Mouse (Mus musculus) cortical plate, adult 2 months (tissue): Measurements from ENCODE around the gene Pla2g2d. TPM values are rescaled to one million over a fixed set of nuclear protein-coding genes. Genes with fewer than 3 reads are reported as not detected.
"Not testable (repeated sequence)": the region's sequence is repeated elsewhere in the genome, so short reads cannot be mapped to it uniquely, and the experiment has no call there.

Experiments used
- H3K27ac ChIP-seq: fragments of 200-500 bp; 2 replicates; pipeline ENCODE4 v1.5.1; 2012; ENCODE audit warnings: low read length, control low read depth, inconsistent platforms; ENCODE audit not compliant: insufficient read depth
- H3K4me1 ChIP-seq: fragments of 200-500 bp; 2 replicates; pipeline ENCODE4 v1.6.1; 2011; ENCODE audit warnings: low read length; ENCODE audit not compliant: control insufficient read depth, insufficient read depth
- H3K4me3 ChIP-seq: fragments of 200-500 bp; 2 replicates; pipeline ENCODE4 v1.5.1; 2011; ENCODE audit warnings: mild to moderate bottlenecking, low read length, control low read depth; ENCODE audit not compliant: insufficient read depth
- CTCF ChIP-seq: fragments of 200-500 bp; IDR thresholded peaks from 2 replicates; pipeline ENCODE4 v1.5.1; 2011; ENCODE audit warnings: mild to moderate bottlenecking, control low read depth, low read length; ENCODE audit not compliant: insufficient read depth; ENCODE audit errors: extremely low read depth
- POLR2A ChIP-seq: fragments of 200-500 bp; IDR thresholded peaks from 2 replicates; pipeline ENCODE4 v1.6.1; 2011; ENCODE audit warnings: mild to moderate bottlenecking, low read length, control low read depth; ENCODE audit not compliant: insufficient read depth; ENCODE audit errors: extremely low read depth
- polyA plus RNA-seq: library from polyadenylated mRNA; depleted of rRNA; stranded (reverse); fragments of >200 nt; gene quantifications from 2 replicates; pipeline ENCODE4 v1.2.3, GENCODE M21; 2012; rRNA removed

Gene Pla2g2d
- polyA plus RNA-seq, 1 experiment = 0.19 TPM

- H3K4me3 ChIP-seq = no peak overlapping the region
- TF ChIP-seq CTCF = no peak
- TF ChIP-seq POLR2A = no peak
- H3K4me1 ChIP-seq = no peaks in the 10 kb centered on the region
- H3K27ac ChIP-seq = no peak overlapping the region
Measured at GRCm38 (mm10) chr4:138819101-138819500, 43.6 kb downstream of the Pla2g2d start.

GRCm38 (mm10) chr4:138821036-138821435 is 45.5 kb downstream of the Pla2g2d start:
- no peak overlapping the region for H3K27ac ChIP-seq
- no peaks in the 10 kb centered on the region for H3K4me1 ChIP-seq
- H3K4me3 ChIP-seq = no peak overlapping the region
- TF ChIP-seq POLR2A (no peak), CTCF (no peak)

DNA sequence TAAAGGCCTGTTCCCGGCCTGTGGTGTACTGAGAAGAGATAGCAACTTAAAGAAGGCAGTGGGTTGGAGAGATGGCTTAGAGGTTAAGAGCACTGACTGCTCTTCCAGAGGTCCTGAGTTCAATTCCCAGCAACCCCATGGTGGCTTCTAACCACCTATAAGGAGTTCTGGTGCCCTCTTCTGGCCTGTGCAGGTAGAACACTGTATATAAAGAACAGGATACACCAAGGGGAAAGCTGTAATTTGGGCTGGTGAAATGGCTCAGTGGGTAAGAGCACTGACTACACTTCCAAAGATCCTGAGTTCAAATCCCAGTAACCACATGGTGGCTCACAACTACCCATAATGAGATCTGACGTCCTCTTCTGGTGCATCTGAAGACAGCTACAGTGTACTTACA is 48.6 kb downstream of the Pla2g2d start:
- H3K27ac ChIP-seq, H3K4me1 ChIP-seq: not testable (repeated sequence)

DNA sequence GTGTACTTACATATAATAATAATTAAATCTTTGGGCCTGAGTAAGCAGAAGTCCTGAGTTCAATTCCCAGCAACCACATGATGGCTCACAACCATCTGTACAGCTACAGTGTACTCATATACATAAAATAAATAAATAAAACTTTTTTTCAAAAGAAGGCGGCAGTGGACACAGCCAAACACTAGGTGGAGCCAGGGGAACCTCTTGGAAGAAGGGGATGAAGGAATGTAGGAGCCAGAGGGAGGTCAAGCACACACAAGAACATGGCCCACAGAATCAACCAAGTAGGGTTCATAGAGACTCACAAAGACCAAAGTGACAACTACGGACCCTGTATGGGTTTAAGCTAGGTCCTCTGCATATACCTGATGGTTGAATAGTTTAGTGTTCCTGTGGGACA is 49.1 kb downstream of the Pla2g2d start:
- Histone ChIP-seq H3K4me1 (no peaks in the 10 kb centered on the region), H3K27ac (no peak overlapping the region), H3K4me3 (no peak overlapping the region)
- no peak for TF ChIP-seq POLR2A
- TF ChIP-seq CTCF = 0 out of 2 replicates have a peak, but pooled peaks have one; percentile 25

More for the DNA sequence above, 48.6 kb downstream of the Pla2g2d start:
- H3K4me3 ChIP-seq = not testable (repeated sequence)

- TF ChIP-seq POLR2A = no peak
- no peak for TF ChIP-seq CTCF
- H3K27ac ChIP-seq = no peak overlapping the region
- H3K4me1 ChIP-seq = no peaks in the 10 kb centered on the region
- H3K4me3 ChIP-seq = no peak overlapping the region
Measured at GRCm38 (mm10) chr4:138825751-138826567, 50.4 kb downstream of the Pla2g2d start.

DNA sequence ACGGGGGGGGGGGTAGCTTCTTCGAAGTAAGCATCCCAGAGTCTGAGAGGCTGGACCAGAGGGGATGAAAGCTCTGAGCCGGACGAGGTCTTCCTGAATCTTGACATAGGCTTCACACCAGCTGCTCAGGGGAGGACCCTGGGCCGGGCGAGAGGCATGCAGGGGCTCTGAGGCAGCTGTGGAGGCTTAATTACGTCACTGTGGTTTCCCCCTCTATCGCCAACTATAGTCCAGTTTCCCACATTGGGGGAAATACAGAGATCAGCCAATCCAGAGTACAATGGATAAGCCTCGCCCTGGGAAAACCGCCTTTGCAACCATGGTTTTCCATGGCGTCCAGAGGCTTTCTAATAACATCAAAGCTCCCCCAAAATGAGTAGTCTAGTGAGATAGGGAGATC is 51.6 kb downstream of the Pla2g2d start:
- no peak for TF ChIP-seq POLR2A
- TF ChIP-seq CTCF = no peak
- Histone ChIP-seq H3K4me3 (no peak overlapping the region), H3K4me1 (no peaks in the 10 kb centered on the region), H3K27ac (no peak overlapping the region)

Other genes starting within 250 kb of the Pla2g2d start
- gene Vwa5b1, start 139.9 kb upstream of the Pla2g2d start, polyA plus RNA-seq = 1.5 and 2.0 TPM in 2 replicates
- 0.29 and 0.32 TPM in 2 replicates for gene Pla2g2c, start 50.9 kb upstream of the Pla2g2d start, polyA plus RNA-seq
- gene Ubxn10, start 38.6 kb upstream of the Pla2g2d start, polyA plus RNA-seq = 1.2 and 1.3 TPM in 2 replicates
- gene Pla2g2f, start 18.1 kb upstream of the Pla2g2d start, polyA plus RNA-seq = 0.06 and 0.76 TPM in 2 replicates
- gene Pla2g5, start 87.7 kb downstream of the Pla2g2d start, polyA plus RNA-seq = 2.9 and 4.2 TPM in 2 replicates
- gene Gm13030, start 98.2 kb downstream of the Pla2g2d start, polyA plus RNA-seq = not detected in 2 replicates
- not detected in 2 replicates for gene Pla2g2e, start 102.2 kb downstream of the Pla2g2d start, polyA plus RNA-seq
- gene Otud3, start 138.2 kb downstream of the Pla2g2d start, polyA plus RNA-seq = 14.7 and 15.1 TPM in 2 replicates
- not detected in 2 replicates for gene Rnf186, start 191.4 kb downstream of the Pla2g2d start, polyA plus RNA-seq
- 2.6 and 3.4 TPM in 2 replicates for gene Tmco4, start 197.2 kb downstream of the Pla2g2d start, polyA plus RNA-seq